Mouse (Mus musculus) splenic B cell, adult 2 months (primary cell): ENCODE data around the gene Rab22a.

Experiments
- DNase-seq: peaks from one replicate; pipeline ENCODE4 v3.0.0-alpha.2; 2011; ENCODE audit warnings: low read depth, low spot score
- H3K27me3 ChIP-seq: 2 replicates; pipeline ENCODE4 v1.6.1; 2012; ENCODE audit warnings: mild to moderate bottlenecking, low read length, moderate library complexity, mixed read lengths; ENCODE audit not compliant: control insufficient read depth, poor library complexity, insufficient read depth, severe bottlenecking
- H3K36me3 ChIP-seq: 2 replicates; pipeline ENCODE4 v1.6.1; 2012; ENCODE audit warnings: mild to moderate bottlenecking, low read length, moderate library complexity, mixed read lengths; ENCODE audit not compliant: control insufficient read depth, poor library complexity, insufficient read depth, severe bottlenecking

Gene Rab22a

DNA sequence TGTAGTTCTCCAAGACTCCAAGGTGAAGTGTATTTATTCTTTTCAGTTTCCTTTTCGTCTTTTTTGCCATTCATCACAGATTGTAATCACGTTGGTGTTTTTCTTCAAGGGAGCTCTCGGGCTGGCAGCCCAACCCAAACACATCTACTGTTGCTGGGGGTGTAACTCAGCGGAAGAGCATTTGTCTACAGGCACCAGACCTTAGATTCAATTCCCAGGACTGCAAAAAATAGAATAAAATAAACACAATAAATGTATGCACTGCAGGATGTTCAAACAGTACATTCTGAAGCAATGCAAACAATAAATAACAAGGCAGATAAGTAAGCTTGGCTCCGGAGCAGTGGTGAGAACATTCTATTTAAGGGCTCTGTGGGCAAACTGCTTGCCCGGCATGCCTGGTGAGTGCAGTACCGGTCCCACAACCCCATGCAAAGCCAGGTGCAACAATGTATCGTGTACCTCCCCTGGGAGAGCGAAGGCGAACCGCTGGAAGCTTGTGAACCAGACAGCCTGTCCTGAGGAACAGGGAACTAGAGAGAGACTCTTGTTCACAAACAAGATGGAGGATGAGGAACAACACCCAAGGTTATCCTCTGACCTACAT lies 62.8 kb downstream of the Rab22a start:
- DNase-seq, result no peak
- no peaks in the 10 kb centered on the region for H3K27me3 ChIP-seq
- no peaks in the 10 kb centered on the region for H3K36me3 ChIP-seq

DNA sequence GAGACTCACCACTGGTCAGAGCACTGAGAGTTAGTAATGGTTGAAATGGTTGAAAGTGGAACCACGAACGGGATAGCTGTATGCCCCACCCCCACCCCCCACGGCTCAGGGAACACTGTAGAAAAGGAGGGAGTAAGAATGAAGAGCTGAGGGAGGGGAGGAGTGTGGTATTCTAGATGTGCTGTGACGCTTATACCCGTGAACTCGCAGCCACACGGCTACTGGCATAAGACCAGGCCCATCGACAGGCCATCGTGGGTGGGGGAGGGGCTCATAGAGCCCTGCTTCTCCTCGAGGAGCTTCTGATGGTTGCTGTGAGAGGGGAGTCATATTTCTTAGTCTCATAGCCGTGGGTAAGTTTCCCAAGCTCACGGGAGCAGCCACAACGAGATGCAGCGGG lies 64.8 kb downstream of the Rab22a start:
- Histone ChIP-seq H3K27me3 (no peaks in the 10 kb centered on the region), H3K36me3 (no peaks in the 10 kb centered on the region)
- no peak for DNase-seq

DNA sequence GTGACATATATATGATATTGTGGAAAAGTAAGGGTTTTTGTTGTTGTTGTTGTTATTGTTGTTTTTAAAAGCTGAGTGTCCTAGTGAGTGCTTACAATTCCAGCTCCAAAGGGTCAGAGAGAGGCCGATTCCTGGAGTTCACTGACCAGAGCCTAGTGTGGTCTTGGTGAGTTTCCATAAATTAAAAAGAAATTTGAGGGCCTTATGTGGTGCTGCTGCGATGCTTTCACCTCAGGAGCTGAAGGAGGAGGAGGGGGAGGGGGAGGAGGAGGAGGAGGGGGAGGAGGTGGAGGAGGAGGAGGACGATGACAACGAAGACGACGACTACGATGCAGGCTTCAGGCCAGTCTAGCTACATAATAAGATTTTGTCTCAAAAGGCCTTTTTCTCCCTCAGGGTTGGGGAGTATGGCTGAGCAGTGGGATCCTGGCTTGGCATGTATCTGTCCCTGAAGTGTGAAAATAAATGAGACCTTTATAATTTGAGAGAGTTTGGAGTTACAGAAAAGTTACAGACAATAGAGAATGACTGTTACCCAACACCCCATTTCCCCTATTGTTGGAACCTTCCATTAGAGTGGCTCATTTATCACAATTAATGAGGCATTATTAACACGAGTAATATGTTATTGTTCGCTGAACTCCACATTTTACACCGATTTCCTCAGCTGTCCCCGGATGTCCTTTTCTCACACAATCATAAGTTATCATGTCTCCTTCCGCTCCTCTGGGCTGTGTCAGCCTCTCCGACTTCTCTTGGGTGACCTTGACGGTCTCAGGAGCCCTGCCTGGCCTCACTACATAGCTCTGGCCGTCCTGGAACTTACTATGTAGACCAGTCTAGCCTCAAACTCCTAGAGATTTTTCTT lies 65.6 kb downstream of the Rab22a start:
- no peak for DNase-seq
- H3K36me3 ChIP-seq, result no peaks in the 10 kb centered on the region

DNA sequence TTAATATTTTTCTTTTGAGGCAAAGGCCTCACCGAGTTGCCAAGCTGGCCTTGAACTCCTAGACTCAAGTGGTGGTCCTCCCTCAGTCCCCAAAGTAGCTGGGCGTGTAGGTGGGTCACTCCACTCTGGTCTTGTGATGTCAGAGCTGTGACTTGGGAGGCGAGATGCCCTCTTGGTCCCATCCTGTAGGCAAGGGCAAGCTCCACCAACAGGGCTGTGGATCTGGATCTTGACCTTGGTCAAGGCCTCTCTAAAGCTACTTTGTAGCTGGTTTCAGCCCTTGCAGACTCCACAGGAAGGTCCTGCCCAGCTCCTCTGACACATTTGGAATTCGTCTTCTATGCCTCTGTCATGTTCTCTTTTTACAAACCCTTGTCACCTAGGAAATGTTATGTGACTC lies 66.3 kb downstream of the Rab22a start:
- DNase-seq, result no peak

More for the DNA sequence above, 65.6 kb downstream of the Rab22a start:
- no peaks in the 10 kb centered on the region for H3K27me3 ChIP-seq

DNA sequence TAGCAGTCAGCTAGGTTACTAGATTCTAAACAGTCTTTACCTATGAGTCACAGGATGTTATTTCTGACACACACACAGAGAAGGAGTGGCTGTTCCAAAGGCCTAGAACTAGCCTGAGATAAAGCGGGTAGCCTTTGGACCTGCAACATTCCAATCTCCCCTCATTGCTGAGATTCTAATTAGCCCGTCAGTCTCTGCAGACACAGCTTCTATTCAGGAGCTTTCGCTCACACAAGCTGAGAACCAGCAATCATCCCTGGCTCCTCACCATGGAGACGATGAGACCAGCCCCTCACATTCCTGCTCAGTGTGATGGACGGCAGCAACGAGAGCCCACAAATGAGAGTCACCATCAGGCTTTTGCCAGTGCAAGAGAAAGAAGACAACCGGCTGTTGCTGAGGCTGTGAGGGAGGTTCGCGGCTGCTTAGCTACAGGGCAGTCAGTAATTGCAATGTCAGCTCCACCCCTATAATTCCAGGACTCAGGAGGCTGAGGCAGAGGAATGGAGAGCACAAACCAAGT lies 70.9 kb downstream of the Rab22a start:
- H3K27me3 ChIP-seq, result no peaks in the 10 kb centered on the region
- DNase-seq, result no peak
- no peaks in the 10 kb centered on the region for H3K36me3 ChIP-seq

More for the DNA sequence above, 66.3 kb downstream of the Rab22a start:
- H3K36me3 ChIP-seq, result no peaks in the 10 kb centered on the region
- H3K27me3 ChIP-seq, result no peaks in the 10 kb centered on the region

DNA sequence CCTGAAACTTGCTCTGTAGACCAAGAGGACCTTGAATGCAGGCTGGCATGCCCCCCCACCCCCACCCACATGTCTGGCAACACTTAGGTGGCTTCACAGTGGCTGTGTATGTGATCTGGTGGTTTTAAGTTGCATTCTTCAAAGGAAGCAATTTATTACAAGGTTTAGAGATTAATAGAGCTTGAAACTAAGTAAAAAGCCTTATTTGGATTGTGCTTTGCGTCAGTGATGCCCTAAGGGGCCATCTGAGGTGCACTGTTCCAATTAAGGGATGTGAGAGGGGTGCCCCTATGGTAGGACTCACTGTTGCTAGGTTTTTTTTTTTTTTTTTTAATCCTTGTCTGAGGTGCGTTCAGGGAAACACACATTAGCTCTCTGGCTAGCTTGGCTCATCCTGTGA lies 74.9 kb downstream of the Rab22a start:
- DNase-seq, result no peak
- Histone ChIP-seq H3K27me3 (no peaks in the 10 kb centered on the region), H3K36me3 (no peaks in the 10 kb centered on the region)

DNA sequence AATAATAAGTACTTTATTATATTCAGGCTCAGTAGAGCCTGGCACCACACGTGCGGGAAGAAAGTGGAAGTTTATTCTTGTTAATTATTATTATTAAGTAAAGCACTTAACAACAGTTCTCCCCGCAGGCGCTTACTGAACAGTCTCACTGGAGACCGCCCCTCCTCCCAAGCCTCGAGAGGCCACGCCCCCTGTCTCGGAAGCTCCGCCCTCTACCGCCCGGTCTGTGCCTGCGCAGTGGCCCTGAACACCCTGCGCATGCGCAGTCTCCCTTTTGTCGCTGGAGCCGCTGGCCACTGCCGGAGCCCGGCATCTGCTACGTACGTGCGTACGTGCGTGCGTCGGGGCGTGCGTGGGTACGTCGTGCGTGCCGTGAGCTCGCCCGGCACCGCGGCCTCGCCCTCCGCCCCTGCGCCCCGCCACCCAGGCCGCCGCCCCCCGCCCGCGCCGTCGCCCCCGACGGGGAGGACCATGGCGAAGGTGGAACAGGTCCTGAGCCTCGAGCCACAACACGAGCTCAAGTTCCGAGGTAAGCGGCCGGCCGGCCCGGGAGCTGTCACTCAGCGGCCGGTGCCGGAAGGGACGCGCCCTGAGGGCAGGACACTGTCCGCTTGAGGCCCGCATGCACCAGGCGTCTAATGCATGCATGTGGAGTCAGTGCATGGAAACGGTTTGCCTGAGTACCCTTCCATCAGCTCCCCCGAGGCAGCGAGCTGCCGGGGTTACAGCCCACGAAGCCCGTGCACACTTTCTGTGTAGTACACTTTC lies 77.8 kb downstream of the Rab22a start, which contains the start of gene Vapb:
Vapb (plus strand) TSS at position 290 of the 768 bp plus-strand sequence.
- Histone ChIP-seq H3K27me3 (no peaks in the 10 kb centered on the region), H3K36me3 (no peaks in the 10 kb centered on the region)
- peak; percentile 99 for DNase-seq

DNA sequence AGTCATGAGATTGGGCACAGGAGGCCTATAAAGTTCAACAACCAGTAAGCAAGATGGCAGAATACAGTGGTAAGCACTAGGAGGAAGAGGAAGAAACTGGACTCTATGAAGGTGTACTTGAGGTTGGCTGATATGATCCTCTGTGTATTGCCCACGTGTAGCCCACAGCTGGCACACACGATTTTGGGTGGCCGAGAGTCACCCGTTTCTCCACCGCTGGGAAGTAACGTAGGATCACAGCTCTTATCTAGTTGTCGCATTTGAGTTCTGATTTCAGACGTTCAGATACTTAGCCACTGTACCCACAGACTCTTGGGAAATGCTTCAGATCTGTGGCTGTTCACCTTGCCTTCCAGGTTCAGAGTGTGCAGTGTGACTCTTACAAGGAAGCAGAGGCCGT lies 78.7 kb downstream of the Rab22a start:
- no peaks in the 10 kb centered on the region for H3K36me3 ChIP-seq
- H3K27me3 ChIP-seq, result no peaks in the 10 kb centered on the region
- DNase-seq, result no peak

DNA sequence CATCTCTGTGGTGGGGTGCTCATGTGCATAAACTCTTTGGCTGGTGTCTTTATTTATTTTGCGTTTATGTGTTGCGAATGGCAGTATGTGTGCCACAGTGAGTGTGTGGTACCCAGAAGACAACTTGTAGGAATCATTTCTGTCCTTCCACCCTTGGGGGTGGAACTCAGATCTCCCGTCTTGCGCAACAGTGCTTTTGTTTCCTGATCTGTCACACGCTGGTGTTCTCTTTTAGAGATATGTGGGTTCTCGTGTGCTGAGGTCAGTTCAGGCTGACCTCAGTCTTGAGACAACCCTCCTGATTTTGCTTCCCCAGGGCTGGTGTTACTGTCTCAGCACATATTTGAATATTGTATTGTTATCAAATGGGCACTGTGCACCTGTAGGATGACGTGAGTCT lies 79.5 kb downstream of the Rab22a start:
- no peaks in the 10 kb centered on the region for H3K36me3 ChIP-seq
- no peaks in the 10 kb centered on the region for H3K27me3 ChIP-seq
- DNase-seq, result no peak

DNA sequence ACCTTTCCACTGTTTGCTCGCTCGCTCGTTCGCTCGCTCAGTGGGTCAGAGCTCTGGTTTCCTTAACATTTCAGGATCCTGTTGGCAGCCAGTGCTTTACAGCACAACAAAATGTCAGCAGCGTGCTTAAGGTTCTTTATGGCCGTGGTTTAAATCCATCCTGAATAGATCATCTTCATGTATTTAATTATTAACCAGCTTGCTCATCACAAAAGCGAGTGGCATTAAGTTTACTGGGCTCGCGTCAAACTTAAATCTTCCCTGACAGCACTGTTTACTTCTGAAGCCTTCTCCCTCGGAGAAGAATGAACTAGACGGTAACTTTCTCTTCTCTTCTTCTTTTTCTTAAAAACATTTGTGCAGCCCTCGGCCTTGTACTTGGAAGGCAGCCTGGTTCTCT lies 82.5 kb downstream of the Rab22a start:
- Histone ChIP-seq H3K27me3 (no peaks in the 10 kb centered on the region), H3K36me3 (no peaks in the 10 kb centered on the region)
- DNase-seq, result no peak

DNA sequence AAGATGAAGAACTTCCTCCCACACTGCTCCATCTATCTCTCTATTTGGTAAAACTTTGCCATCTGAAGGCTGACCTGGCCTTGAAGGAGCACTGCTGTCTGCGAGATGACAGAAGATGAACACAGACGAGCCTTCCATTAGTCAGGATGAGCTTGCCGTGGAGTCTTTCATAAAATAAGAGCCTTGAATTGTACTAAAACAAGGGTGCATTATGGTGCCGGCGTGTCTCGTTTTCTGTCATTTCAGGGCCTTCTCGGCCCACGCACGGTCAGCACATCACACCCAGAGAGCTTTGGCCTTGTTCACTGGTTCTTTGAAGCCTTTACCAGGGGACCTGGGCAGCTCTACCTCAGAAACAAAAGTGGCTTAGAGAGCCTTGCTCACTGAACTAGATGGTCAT lies 83.2 kb downstream of the Rab22a start:
- no peak for DNase-seq
- Histone ChIP-seq H3K27me3 (no peaks in the 10 kb centered on the region), H3K36me3 (no peaks in the 10 kb centered on the region)

DNA sequence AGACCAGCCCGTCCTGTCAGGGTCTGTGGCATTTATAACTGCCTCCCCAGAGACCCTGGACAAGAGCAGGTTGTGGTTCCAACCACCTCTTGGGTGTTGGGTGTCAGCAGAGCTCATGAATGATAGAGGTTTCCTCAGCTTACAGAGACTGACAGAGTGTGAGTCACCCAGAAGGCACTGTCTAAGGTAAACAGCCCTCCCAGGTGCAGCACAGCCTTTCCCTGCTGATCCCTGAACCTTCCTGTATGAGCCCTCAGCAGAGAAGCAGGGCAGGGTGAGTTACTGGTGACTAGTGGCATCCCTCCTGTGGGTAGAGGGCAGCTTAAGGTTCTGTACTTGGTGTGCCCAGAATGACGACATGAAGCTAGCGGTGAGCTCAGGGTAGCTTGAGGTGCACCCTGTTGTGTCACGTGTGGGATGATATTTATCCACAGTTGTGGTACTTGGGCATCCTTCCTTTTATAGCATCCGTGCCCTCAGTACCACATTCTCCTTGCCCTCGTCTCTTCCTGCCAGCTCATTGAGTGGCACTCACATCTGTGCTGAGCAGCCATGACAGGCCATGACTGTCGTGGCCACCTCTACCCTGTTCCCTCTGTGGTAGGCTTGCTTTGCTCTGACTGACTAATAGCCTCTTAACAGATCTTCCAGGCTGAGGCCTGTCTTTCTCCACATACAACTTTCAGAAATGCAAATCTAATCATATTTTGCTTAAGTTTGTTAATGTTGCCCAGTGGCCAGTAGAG lies 84.7 kb downstream of the Rab22a start:
- Histone ChIP-seq H3K36me3 (no peaks in the 10 kb centered on the region), H3K27me3 (no peaks in the 10 kb centered on the region)
- no peak for DNase-seq

DNA sequence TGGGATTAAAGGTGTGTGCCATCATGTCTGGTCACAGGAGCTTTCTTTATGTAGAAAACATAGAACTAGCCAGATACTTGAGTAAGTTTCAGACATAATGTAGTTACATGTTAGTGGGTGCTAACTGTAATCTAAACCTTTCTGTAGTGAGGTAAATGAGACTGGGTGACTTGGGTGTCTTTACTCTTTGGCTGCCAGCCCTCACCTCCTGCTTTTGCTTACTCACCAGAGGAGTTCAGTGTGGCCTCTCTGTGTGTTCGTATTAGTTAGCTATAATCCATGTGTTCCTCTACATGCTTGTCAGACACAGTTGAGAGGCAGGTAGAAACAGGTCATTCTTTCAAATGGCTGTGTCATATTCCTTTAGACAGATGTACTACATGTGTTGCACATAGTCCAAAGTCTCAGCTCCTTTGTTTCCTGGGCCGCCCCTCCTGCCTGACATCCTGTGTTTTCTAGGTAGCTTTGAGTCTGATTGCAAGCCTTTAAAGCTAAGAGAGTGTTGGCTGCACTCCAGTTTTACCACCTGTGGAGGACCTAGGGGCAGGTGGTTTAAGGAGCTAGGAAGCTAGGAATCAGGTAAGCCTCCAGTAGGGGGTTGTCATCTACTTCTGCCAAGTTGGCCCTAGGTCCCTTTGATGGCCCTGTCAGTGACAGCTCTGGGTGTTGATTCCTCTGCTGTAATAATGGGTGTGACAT lies 89.5 kb downstream of the Rab22a start:
- Histone ChIP-seq H3K27me3 (no peaks in the 10 kb centered on the region), H3K36me3 (0 out of 2 replicates have a peak, but pooled peaks cover 2% of the 10 kb centered on the region)
- DNase-seq, result no peak
